Mouse (Mus musculus) bone marrow macrophage, adult 2 months (primary cell): ENCODE measurements around the gene Dock2.

Source experiments
- CTCF ChIP-seq: IDR thresholded peaks from 2 replicates; pipeline ENCODE4 v1.5.1; 2012; ENCODE audit warnings: low read depth, mild to moderate bottlenecking, low read length, moderate library complexity
- POLR2A ChIP-seq: IDR thresholded peaks from 2 replicates; pipeline ENCODE4 v1.6.1; 2012; ENCODE audit warnings: mild to moderate bottlenecking, low read depth, low read length, borderline replicate concordance

- no peak for TF ChIP-seq CTCF
- TF ChIP-seq POLR2A: no peak
These were observed 367.6 kb downstream of the Dock2 start for GRCm38 (mm10) chr11:34415884-34416618.
